Mouse (Mus musculus): ENCODE measurements around the gene Pla2g4a. TPM values are rescaled to one million over a fixed set of nuclear protein-coding genes. Genes with fewer than 3 reads are reported as not detected.
A peak's percentile ranks its signal among the peaks of the same experiment; 100 is the strongest.

Pla2g4a gene
- total RNA-seq (2021): under 1 TPM; 0.96 to 1.00 TPM
- long read RNA-seq, experiment 1, partial matches to known transcripts: 0 of 2 reads
- long read RNA-seq, experiment 1, other reads (novel, unspliced or antisense): 0 of 2 reads
- long read RNA-seq, experiment 2: 0 reads

DNA sequence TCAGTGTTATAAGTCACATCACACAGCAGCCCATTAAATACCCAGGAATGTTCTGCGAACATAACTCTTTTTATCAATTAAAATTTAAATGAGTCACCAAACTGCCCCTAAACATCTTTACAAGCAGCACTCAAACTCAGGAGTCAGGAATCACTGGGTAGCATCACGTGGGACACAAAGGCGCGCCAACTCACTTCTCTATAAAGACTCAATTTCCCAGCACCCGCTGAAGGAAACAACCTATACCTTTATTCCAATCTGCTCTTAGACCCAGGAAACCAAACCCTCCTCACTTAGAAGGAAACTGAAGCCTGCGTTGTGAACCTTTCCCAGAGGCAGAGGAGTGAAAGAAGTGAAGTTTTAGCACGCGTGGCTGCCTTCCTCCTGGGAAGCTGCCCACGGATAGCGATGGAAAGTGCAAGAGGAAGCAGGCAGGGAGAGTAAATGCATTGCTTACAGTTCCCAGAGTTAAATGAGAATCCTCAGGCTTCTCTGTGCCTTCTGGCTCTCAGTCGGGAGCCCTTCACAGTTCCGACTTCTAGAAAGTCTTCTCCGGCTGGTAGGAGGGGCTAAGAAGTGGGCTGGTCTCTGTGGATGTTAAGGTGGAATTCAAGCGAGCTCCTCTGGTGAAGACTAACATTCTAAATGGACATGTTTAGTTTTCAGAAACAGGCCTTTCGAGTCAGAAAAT is at the start of gene Pla2g4a:
Pla2g4a (minus strand) TSS at position 557 of the 691 bp plus-strand sequence.
- DNase-seq (ENCODE audit: low spot score): peak; percentile 43

GRCm38 (mm10) chr1:150010629-150010979 is 49.5 kb upstream of the Pla2g4a start:
- no peak for DNase-seq (ENCODE audit: low spot score)

DNA sequence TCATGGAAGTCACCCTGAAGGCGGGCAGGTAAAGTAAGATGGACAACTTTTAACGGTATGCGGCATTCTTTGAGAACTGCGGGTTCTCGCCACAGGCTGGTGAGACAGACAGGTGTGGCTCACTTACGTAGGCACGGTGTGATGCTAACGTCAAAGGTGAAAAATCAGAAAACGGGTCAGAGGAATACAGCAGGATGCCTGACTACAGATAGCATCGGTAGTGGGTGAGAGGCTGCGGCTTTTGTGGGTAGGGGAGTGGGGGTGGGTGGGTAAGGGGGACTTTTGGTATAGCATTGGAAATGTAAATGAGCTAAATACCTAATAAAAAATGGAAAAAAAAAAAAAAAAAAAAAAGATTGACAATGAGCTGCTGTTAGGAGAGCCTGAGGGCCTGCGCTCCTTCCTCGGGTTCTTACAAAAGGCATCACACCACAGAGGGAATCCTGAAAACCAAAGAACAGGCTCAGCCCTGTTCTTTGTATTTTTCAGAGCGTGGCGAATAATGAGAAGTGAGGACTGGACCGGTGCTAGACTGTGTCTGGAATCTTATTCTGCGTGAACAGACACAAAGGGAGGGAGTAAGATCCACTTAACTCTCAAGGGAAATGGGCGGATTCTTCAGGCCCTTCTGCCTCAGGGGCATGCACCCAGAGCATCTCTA is 49.0 kb upstream of the Pla2g4a start:
- no peak for DNase-seq (ENCODE audit: low spot score)

DNA sequence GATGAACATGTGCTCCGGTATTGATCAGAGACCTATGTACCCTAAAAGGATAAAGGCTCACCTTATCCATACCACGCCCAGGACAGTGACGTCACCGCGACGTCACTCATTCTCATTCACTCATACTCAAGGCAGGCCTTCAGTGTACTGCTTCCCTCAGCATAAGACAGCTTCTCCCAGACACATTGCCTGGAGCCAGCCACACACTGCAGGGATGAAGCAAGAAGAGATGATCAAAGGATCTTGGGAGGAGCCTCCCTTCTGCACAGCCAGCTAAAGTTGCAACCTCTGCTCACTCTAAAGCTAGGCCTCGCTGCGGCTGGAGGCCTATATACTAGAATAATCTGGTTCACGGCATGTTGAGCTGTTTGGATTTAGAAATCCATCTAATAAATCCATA is 48.0 kb upstream of the Pla2g4a start:
- DNase-seq (ENCODE audit: low spot score): no peak

GRCm38 (mm10) chr1:149975626-149976025 is 14.5 kb upstream of the Pla2g4a start:
- no peak for DNase-seq (ENCODE audit: low spot score)

- DNase-seq (ENCODE audit: low spot score): no peak
Observed at GRCm38 (mm10) chr1:149965826-149966225, 4.7 kb upstream of the Pla2g4a start.

DNA sequence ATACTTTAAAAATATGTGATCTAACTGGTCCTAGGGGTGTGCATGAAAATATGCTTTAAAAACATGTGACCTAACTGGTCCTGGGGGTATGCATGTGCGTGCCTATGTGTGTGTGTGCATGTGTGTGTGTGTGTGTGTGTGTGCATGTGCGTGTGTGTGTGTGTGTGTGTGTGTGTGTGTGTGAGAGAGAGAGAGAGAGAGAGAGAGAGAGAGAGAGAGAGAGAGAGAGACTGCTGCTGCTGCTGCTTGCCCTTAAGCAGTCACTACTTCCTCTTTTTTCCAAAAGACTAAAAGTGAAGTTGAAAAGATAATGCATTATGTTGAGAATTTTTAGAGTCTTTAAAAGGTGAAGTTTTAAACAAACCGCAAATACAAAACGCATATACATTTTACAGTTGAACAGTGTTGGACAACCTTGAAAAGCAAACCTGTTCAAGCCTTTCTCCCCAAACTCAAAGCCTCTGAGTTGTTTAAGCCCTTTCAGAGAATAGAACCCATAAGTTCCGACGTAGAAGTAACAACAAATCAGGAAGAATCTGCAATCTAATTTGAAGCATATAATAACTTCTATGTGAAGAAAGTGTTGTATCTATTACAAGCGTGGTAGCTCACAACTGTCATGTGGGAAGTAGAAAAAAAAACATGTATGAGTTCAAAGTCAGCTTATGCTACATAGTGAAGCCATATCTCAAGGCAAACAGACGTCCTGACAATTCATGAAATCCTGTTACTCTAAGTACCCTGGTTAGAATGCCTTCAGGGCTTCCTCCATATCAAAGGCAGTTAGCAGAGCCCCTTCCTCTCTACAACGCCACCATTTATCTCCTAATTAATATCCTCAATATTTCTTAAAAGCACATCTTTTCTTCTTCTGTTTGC is 574 bp upstream of the Pla2g4a start:
- no peak for DNase-seq (ENCODE audit: low spot score)

DNA sequence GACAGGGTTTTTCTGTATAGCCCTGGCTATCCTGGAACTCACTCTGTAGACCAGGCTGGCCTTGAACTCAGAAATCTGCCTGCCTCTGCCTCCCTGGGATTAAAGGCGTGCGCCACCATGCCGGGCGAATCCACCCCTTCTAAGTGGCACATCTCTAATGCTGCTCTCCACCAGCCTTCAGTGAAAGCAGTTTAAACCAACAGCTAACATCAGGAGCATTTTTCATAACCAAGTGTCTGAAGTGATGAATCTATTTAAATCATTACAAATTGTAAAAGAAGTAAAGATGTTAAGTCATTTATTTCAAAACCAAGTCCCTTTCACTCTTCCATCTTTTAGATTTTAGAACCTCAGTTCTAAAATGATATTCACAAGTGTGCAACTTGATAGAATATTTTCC is 839 bp downstream of the Pla2g4a start:
- no peak for DNase-seq (ENCODE audit: low spot score)

GRCm38 (mm10) chr1:149959069-149959468 is 2.0 kb downstream of the Pla2g4a start:
- DNase-seq (ENCODE audit: low spot score): no peak

- DNase-seq (ENCODE audit: low spot score): no peak
Observed at GRCm38 (mm10) chr1:149955482-149955881, 5.6 kb downstream of the Pla2g4a start.

DNA sequence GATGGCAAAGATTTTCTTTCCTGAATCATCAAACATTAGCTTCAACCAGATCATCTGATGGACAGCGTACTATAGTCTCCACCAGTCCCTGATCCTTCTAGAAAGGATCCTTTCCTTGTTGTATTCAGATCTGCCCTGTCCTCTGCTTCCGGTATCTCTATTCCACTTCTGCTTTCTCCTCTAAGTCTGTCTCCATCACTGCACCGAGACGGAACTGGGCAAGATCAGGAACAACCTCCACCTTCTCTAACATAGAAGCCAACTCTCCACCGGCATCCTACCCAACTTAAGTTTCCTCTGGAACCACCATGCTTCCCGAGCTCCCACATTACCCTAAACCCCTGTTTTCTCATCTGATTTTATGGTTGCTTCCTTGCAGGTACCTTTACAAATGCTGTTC is 7.1 kb downstream of the Pla2g4a start:
- DNase-seq (ENCODE audit: low spot score): no peak

DNA sequence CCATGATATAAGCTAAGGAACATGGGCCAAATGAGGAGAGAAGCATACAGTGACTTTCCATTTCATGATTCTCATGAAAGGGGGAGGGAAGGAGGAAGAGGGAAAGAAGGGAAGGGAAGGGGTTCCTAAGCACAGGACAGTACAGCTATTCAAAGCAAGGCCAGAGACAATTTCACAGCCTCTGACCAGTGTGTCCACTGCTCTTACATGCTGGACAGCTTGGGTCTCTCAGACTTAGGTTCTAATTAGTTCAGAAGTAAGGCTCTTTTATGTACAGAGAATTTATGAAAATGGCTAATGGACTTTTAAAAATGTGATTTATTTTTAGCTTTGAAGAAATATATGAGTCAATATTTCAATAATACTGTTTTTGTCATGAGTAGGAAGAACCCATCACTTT is 9.0 kb downstream of the Pla2g4a start:
- DNase-seq (ENCODE audit: low spot score): no peak

GRCm38 (mm10) chr1:149950656-149951055 is 10.4 kb downstream of the Pla2g4a start:
- no peak for DNase-seq (ENCODE audit: low spot score)

- DNase-seq (ENCODE audit: low spot score): no peak
Observed at GRCm38 (mm10) chr1:149950254-149950653, 10.8 kb downstream of the Pla2g4a start.

- no peak for DNase-seq (ENCODE audit: low spot score)
Observed at GRCm38 (mm10) chr1:149949334-149949733, 11.8 kb downstream of the Pla2g4a start.

GRCm38 (mm10) chr1:149948066-149948825 is 12.8 kb downstream of the Pla2g4a start:
- no peak for DNase-seq (ENCODE audit: low spot score)

- DNase-seq (ENCODE audit: low spot score): no peak
Observed at GRCm38 (mm10) chr1:149946993-149947392, 14.1 kb downstream of the Pla2g4a start.

DNA sequence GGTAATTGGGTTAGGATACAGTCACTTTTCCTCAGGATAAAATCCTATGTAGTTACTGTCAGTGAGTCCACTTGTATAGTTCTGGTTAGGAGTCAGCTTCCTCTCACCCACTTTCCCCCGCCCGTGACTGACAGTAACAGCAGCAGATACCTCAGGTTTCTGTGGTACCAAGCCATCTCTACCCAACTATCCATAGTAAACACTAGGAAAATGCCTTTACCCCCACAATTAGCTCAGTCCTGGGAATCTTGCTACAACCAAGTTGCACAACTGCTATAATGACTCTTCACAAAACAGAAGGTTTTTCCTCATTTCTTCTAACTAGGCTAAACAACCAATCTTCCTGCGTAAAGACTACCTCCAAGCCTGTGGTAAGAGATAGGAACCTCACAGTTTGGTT is 14.7 kb downstream of the Pla2g4a start:
- no peak for DNase-seq (ENCODE audit: low spot score)

- DNase-seq (ENCODE audit: low spot score): no peak
Observed at GRCm38 (mm10) chr1:149943611-149944010, 17.5 kb downstream of the Pla2g4a start.

DNA sequence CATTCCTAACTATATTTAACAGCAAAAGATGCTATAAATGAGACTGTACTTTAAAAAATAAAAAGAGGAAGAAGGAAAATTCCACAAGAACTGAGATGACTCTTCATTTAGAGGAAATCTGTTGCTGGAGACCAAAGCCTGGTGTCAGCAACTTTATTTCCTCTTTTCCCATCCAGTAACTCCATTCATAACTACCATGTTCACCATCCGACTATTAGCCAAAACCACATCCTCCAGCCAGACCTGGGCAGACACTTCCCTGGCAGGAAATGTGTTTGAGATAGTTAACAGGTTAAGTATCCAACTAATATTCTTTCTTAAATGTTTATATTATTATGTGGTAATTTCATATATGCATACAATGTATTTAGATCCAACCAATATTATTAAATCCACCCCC is 20.8 kb downstream of the Pla2g4a start:
- DNase-seq (ENCODE audit: low spot score): no peak

GRCm38 (mm10) chr1:149939261-149940032 is 21.6 kb downstream of the Pla2g4a start:
- no peak for DNase-seq (ENCODE audit: low spot score)
